Mouse (Mus musculus) heart, embryonic 16.5 days (tissue): ENCODE results near the gene Gtf2f2. TPM values are rescaled to one million over a fixed set of nuclear protein-coding genes. Genes with fewer than 3 reads are reported as not detected.
A peak's percentile ranks its signal among the peaks of the same experiment; 100 is the strongest.

Experiments used
- ATAC-seq: fragments of 200-750 bp; cut with Nextera tagmentation; replicated peaks from 2 replicates; pipeline ENCODE4 v1.8.0; 2017; ENCODE audit warnings: moderate number of reproducible peaks; ENCODE audit not compliant: insufficient read depth, low FRiP score; ENCODE audit errors: extremely low read depth
- H3K27ac ChIP-seq: fragments of 300-500 bp; sonication (generic); 2 replicates; pipeline ENCODE4 v1.5.1; 2014; ENCODE audit warnings: mild to moderate bottlenecking, low read length, control low read depth, moderate library complexity
- H3K27me3 ChIP-seq: fragments of 300-500 bp; sonication (generic); 2 replicates; pipeline ENCODE4 v1.6.1; 2014; ENCODE audit warnings: low read length, mixed read lengths; ENCODE audit not compliant: control insufficient read depth, insufficient read depth
- H3K36me3 ChIP-seq: fragments of 300-500 bp; sonication (generic); 2 replicates; pipeline ENCODE4 v1.6.1; 2014; ENCODE audit not compliant: control insufficient read depth, insufficient read depth
- H3K4me1 ChIP-seq: fragments of 300-500 bp; sonication (generic); 2 replicates; pipeline ENCODE4 v1.6.1; 2014; ENCODE audit warnings: low read length, mixed read lengths; ENCODE audit not compliant: control insufficient read depth, insufficient read depth
- H3K4me2 ChIP-seq: fragments of 300-500 bp; sonication (generic); 2 replicates; pipeline ENCODE4 v1.6.1; 2014; ENCODE audit warnings: low read depth, mild to moderate bottlenecking, control low read depth, low read length
- H3K4me3 ChIP-seq: fragments of 300-500 bp; sonication (generic); 2 replicates; pipeline ENCODE4 v1.5.1; 2014; ENCODE audit warnings: mild to moderate bottlenecking, control low read depth, low read length
- H3K9ac ChIP-seq: fragments of 300-500 bp; sonication (generic); 2 replicates; pipeline ENCODE4 v1.6.1; 2014; ENCODE audit warnings: low read length, control low read depth
- H3K9me3 ChIP-seq: fragments of 300-500 bp; sonication (generic); replicated peaks from 2 replicates; pipeline ENCODE4 v1.6.1; 2016; ENCODE audit warnings: low read length; ENCODE audit not compliant: control insufficient read depth
- WGBS: fragments of 180-500 bp; shearing (Covaris S2); extraction: QIAGEN DNeasy Blood & Tissue Kit; methylation state at CpG from one replicate; pipeline ENCODE4 v1.1.7; 2014; 5-methylcytosine and 5-hydroxymethylcytosine counted together
- polyA plus RNA-seq: library from polyadenylated mRNA; unstranded; fragments of >200 nt; fragmentation: Nextera tagmentation; extraction: Ambion mirVana; gene quantifications from 2 replicates; pipeline ENCODE4 v1.2.1, GENCODE M21; 2015

Gtf2f2 gene
- polyA plus RNA-seq, 1 experiment from 2014 or later: 29.2 TPM

DNA sequence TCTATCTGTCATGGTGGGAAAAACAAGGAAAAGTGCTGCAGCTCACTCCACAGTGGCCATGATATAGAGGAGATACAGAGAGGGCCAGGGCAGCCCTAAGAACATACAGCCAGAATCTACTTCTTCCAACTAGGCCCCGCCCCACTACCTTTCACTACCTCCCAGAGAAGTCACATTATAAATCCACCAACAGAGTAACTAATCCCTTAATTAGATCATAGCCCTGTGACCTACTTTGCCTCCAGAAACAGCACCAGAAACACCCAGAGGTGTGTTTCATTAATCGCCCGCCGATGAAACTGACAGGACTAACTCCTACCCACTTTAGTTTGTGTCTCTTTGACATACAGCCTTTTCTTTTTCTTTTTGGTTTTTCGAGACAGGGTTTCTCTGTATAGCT, 1.5 kb downstream of the Gtf2f2 start:
- ATAC-seq: no peak

DNA sequence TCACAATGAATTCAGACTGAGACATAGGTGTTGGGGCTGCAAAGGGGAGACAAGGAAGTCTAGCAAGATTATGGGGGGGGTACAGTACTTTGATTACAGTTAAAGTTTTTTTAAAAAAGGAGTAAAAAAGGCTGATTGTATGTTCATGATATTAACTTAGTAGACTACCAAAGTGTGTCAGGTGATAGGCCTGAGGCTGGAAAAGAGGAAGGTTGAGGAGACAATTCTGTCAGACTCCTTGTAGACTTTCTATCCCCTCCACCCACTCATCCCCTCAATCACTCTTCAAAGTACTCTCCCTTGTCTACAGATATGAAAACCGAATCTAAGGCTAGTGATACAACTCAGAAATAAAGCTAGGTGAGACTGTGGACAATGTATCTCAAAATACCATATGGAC, 2.5 kb downstream of the Gtf2f2 start:
- Histone ChIP-seq H3K27ac (no peak overlapping the region), H3K27me3 (no peaks in the 10 kb centered on the region), H3K4me3 (no peak overlapping the region), H3K36me3 (peaks cover 2% of the 10 kb centered on the region; the same call in 1 of the 2 replicates), H3K4me1 (peaks cover 13% of the 10 kb centered on the region), H3K9ac (no peak overlapping the region), H3K4me2 (no peak overlapping the region), H3K9me3 (no peaks in the 10 kb centered on the region)
- ATAC-seq: no peak
- 88% methylated on average over 1 of the region's 1 CpGs for WGBS

More for the DNA sequence above, 1.5 kb downstream of the Gtf2f2 start:
- Histone ChIP-seq H3K4me2 (peak overlapping the region; percentile 70), H3K9me3 (no peaks in the 10 kb centered on the region), H3K9ac (no peak overlapping the region; the same call in 1 of the 2 replicates), H3K4me3 (no peak overlapping the region), H3K27ac (no peak overlapping the region), H3K4me1 (peaks cover 13% of the 10 kb centered on the region), H3K36me3 (peaks cover 2% of the 10 kb centered on the region; the same call in 1 of the 2 replicates), H3K27me3 (no peaks in the 10 kb centered on the region)
- WGBS: 80% methylated on average over 5 of the region's 5 CpGs

DNA sequence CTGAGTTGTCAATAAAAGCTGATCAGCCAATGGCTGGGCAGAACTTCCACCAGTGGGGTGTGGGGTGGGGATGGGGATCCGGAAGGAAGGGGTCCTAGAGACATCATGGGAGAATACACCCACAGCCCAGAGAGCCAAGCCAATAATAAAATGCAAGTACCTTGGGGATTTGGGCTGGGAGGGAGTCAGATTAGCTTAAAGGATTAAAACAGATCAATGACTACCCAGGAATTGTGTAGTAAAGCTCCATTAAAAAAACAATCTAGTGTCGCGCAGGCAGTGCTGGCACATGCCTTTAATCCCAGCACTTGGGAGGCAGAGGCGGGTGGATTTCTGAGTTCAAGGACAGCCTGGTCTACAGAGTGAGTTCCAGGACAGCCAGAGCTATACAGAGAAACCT, 5.7 kb downstream of the Gtf2f2 start:
- no peak overlapping the region for H3K4me3 ChIP-seq
- H3K9ac ChIP-seq: no peak overlapping the region
- 91% methylated on average over 4 of the region's 4 CpGs for WGBS
- peaks cover 9% of the 10 kb centered on the region; the same call in 1 of the 2 replicates for H3K4me1 ChIP-seq
- H3K9me3 ChIP-seq: no peaks in the 10 kb centered on the region
- H3K4me2 ChIP-seq: no peak overlapping the region
- H3K27me3 ChIP-seq: no peaks in the 10 kb centered on the region
- peaks cover 2% of the 10 kb centered on the region; the same call in 1 of the 2 replicates for H3K36me3 ChIP-seq
- H3K27ac ChIP-seq: no peak overlapping the region
- no peak for ATAC-seq

DNA sequence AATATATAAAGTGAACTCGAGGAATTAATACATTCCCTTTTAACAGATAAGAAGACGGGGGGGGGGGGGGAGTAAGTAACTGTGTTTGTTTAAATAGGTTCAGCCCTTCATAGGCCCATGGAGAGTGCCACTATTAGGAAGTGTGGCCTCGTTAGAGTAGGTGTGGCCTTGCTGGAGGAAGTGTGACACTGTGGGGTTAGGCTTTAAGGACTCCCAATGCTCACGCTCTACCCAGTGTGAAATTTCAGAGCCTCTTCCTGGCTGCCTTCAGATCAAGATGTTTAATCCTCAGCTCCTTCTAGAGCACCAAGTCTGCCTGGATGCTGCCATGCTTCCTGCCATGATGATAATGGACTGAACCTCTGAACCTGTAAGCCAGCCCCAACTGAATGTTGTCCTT, 8.9 kb downstream of the Gtf2f2 start:
- whole genome bisulfite sequencing: 72% methylated on average over 4 of the region's 4 CpGs
- Histone ChIP-seq H3K36me3 (peaks cover 2% of the 10 kb centered on the region; the same call in 1 of the 2 replicates), H3K4me1 (no peaks in the 10 kb centered on the region), H3K27ac (no peak overlapping the region), H3K27me3 (no peaks in the 10 kb centered on the region), H3K9ac (no peak overlapping the region), H3K4me3 (no peak overlapping the region), H3K4me2 (no peak overlapping the region), H3K9me3 (no peaks in the 10 kb centered on the region)
- ATAC-seq: no peak

DNA sequence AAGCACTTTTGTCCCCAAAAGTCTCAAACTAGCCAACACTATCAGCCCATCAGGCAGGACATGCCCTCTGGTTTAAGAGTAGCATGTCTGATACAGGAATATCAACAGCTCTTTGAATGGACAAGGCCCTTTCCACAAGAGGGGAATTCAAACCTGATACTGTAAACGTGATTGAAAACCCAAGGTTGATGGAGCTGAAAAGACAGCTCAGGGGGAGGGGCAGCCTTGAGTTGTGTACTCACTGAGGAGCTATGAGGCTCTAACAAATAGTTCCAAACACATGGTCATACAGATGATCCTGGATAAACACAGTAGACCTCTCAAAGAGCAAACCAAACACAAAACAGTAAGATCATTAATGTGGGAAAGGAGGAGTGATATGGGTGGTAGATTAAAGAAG, 12.6 kb downstream of the Gtf2f2 start:
- Histone ChIP-seq H3K9me3 (no peaks in the 10 kb centered on the region), H3K4me3 (no peak overlapping the region), H3K4me2 (no peak overlapping the region), H3K27me3 (no peaks in the 10 kb centered on the region), H3K36me3 (0 out of 2 replicates have a peak, but pooled peaks cover 3% of the 10 kb centered on the region), H3K4me1 (no peaks in the 10 kb centered on the region), H3K27ac (no peak overlapping the region), H3K9ac (no peak overlapping the region)
- no peak for ATAC-seq
- 42% methylated on average over 1 of the region's 1 CpGs for WGBS

DNA sequence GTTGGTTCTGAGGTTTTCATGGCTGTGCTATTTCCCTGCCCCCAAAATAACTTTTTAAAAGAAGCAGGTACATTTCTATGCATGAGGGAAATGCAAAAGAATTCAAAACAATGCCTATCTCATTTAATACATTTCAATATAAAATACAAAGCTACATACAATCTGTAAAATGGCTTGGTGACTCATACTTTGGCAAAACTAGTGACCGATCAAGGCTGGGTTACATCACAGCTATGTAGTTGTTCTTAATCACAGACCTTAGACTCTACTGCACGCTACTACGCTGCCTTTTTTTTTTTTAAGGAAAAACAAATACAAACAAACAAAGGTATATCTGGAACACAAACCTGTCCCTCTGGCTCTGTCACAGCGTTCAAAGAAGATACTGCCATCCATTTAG, 18.3 kb downstream of the Gtf2f2 start:
- no peak overlapping the region for H3K4me3 ChIP-seq
- no peak for ATAC-seq
- no peak overlapping the region for H3K9ac ChIP-seq
- WGBS: 90% methylated on average over 4 of the region's 4 CpGs
- no peaks in the 10 kb centered on the region for H3K4me1 ChIP-seq
- H3K27ac ChIP-seq: no peak overlapping the region
- H3K9me3 ChIP-seq: no peaks in the 10 kb centered on the region
- no peak overlapping the region for H3K4me2 ChIP-seq
- no peaks in the 10 kb centered on the region for H3K27me3 ChIP-seq
- 0 out of 2 replicates have a peak, but pooled peaks cover 3% of the 10 kb centered on the region for H3K36me3 ChIP-seq

DNA sequence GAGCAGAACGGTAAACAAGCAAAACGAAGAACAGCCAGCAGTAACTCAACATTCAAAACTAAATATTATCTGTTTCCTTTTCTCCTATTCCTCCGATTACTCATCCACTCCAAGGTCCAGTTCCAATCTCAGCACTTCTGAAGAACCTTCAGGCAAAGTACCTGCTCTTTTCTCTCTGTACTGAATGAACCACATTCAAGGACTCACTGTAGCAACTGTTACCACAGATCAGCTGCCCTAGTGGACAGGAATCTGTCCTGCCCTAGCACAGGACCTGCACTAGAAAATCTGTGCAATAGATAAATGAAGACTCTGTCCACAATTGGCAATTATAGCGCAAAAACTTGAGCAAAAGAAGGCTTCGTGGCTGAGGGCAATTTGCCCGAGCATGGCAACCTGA, 19.7 kb downstream of the Gtf2f2 start:
- Histone ChIP-seq H3K27ac (no peak overlapping the region), H3K36me3 (0 out of 2 replicates have a peak, but pooled peaks cover 3% of the 10 kb centered on the region), H3K9me3 (no peaks in the 10 kb centered on the region), H3K9ac (no peak overlapping the region), H3K27me3 (no peaks in the 10 kb centered on the region), H3K4me3 (no peak overlapping the region), H3K4me2 (no peak overlapping the region), H3K4me1 (no peaks in the 10 kb centered on the region)
- 90% methylated on average over 6 of the region's 6 CpGs for WGBS
- ATAC-seq: no peak

DNA sequence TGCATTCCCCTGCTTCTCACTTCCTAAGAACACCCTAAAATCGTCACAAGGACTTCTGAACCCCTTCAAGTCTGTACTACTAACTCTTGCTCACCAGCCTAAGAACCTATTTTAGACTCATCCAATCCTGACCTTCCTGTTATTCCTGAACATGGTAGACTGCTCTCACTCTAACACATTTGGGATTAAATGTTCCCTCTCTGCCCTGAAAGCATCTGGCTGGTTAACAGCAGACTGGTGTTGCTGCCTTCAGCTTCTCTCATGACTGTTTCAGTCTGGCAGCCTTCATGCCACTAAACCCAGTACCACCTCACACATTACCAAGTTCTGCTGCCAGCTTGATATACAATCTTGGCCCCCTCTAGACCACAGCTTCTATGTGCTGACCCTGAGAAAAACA, 21.5 kb downstream of the Gtf2f2 start:
- no peaks in the 10 kb centered on the region for H3K27me3 ChIP-seq
- H3K9ac ChIP-seq: no peak overlapping the region
- no peaks in the 10 kb centered on the region for H3K36me3 ChIP-seq
- no peak for ATAC-seq
- H3K4me3 ChIP-seq: no peak overlapping the region
- H3K27ac ChIP-seq: no peak overlapping the region
- WGBS: 72% methylated on average over 1 of the region's 1 CpGs
- no peaks in the 10 kb centered on the region for H3K4me1 ChIP-seq
- no peaks in the 10 kb centered on the region for H3K9me3 ChIP-seq
- H3K4me2 ChIP-seq: no peak overlapping the region

DNA sequence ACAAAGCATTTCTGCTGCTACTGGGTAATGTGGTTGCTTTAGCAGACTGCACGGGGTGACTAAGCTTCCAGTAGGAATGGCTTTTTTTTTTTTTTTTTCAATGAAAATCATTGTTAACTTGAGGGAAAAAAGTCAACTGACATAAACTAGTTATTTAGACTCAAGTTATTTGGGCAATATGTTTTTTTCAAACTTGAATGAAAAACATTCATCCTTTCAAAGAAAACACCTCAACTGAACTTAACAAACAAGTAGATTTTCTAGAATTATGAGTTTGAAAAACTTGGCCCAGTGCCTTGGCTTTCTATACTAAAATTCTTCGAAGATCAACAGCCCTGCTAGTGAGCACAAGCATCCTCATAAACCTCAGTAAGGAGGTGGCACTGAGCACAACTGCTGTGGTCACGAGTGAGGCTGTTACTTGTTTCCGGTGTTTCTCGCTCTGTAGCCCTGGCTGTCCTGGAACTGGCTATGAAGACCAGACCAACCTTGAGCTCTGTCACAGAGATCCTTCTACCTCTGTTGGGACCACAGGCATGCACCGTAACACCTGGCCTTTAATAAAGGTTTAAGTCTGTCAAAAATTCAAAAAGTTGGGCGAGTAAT, 23.7 kb downstream of the Gtf2f2 start:
- 82% methylated on average over 7 of the region's 7 CpGs for WGBS
- ATAC-seq: no peak
- Histone ChIP-seq H3K9ac (no peak overlapping the region), H3K9me3 (no peaks in the 10 kb centered on the region), H3K4me1 (no peaks in the 10 kb centered on the region), H3K36me3 (no peaks in the 10 kb centered on the region), H3K27ac (no peak overlapping the region), H3K4me2 (no peak overlapping the region), H3K4me3 (no peak overlapping the region), H3K27me3 (no peaks in the 10 kb centered on the region)
